Comparison of ENCODE assay signal across 22 mouse cellular contexts in genomic region chr15:96358871-96359270, GRCm38 (mm10).
"Had no signal": no experiment of that assay in that cellular context is flagged by ENCODE, and none has a peak within 500 bp of the region (broad histone marks: within the 10 kb centered on the region; RNA-seq: fewer than 3 reads in every experiment).

No protein-coding gene starts in this region.

- ATAC-seq: liver, postnatal 0 days; lung, postnatal 0 days; midbrain, embryonic 13.5 days; midbrain, embryonic 15.5 days had no signal

- H3K4me2 ChIP-seq: liver, embryonic 15.5 days; lung, embryonic 15.5 days; midbrain, embryonic 11.5 days; midbrain, embryonic 13.5 days; midbrain, embryonic 15.5 days; neural tube, embryonic 13.5 days; neural tube, embryonic 15.5 days had no signal

- H3K4me3 ChIP-seq: liver, embryonic 15.5 days; lung, embryonic 15.5 days; midbrain, embryonic 13.5 days; midbrain, embryonic 15.5 days; myocyte; neural tube, embryonic 13.5 days; neural tube, embryonic 15.5 days had no signal

- H3K9ac ChIP-seq: liver, embryonic 15.5 days; liver, postnatal 0 days; lung, embryonic 15.5 days; midbrain, embryonic 13.5 days; midbrain, embryonic 15.5 days; neural tube, embryonic 13.5 days; neural tube, embryonic 15.5 days had no signal

- H3K9me3 ChIP-seq: liver, embryonic 15.5 days; lung, embryonic 15.5 days; midbrain, embryonic 13.5 days; midbrain, embryonic 15.5 days; neural tube, embryonic 13.5 days; neural tube, embryonic 15.5 days had no signal

- DNase-seq: liver, postnatal 0 days; lung, adult 2 months; lung, postnatal 14 days; lung, postnatal 36 days; retina, postnatal 1 day; right cerebral cortex, adult 18-20 months; right cerebral cortex, postnatal 25 days; right cerebral cortex, postnatal 4 days; spleen, adult 18-20 months; thymus, adult 18-20 months; thymus, postnatal 25 days; thymus, postnatal 4 days had no signal

- H3K27me3 ChIP-seq: liver, embryonic 15.5 days; lung, embryonic 15.5 days; midbrain, embryonic 13.5 days; midbrain, embryonic 15.5 days; neural tube, embryonic 13.5 days; neural tube, embryonic 15.5 days had no signal

- H3K4me1 ChIP-seq: liver, embryonic 15.5 days; midbrain, embryonic 13.5 days; midbrain, embryonic 15.5 days; neural tube, embryonic 13.5 days; neural tube, embryonic 15.5 days had no signal

- H3K27ac ChIP-seq: liver, embryonic 15.5 days; lung, embryonic 15.5 days; macrophage; midbrain, embryonic 13.5 days; midbrain, embryonic 15.5 days; neural tube, embryonic 13.5 days; neural tube, embryonic 15.5 days had no signal
